Mouse (Mus musculus) myocyte (in vitro differentiated cells): ENCODE measurements around the gene Gm13090.

ENCODE experiments used
- CEBPB ChIP-seq: IDR thresholded peaks from 2 replicates; pipeline ENCODE4 v1.6.1; 2011; ENCODE audit warnings: mild to moderate bottlenecking, moderate library complexity; ENCODE audit not compliant: poor library complexity, insufficient read depth, severe bottlenecking
- E2F4 ChIP-seq: IDR thresholded peaks from one replicate; pipeline ENCODE4 v1.6.1; 2011; ENCODE audit warnings: mild to moderate bottlenecking, control low read depth, moderate library complexity; ENCODE audit not compliant: insufficient read depth
- MAX ChIP-seq: IDR thresholded peaks from one replicate; pipeline ENCODE4 v1.6.1; 2011; ENCODE audit warnings: low read depth, mild to moderate bottlenecking, control low read depth
- MYOD1 ChIP-seq, 3 experiments: IDR thresholded peaks; one replicate each; pipeline ENCODE4 v1.6.1; 2011; ENCODE audit warnings: control low read depth in 2 of 3, low read depth in 2 of 3, mild to moderate bottlenecking in 2 of 3, moderate library complexity in 1 of 3; ENCODE audit not compliant: insufficient read length in 2 of 3, control insufficient read depth in 1 of 3
- MYOG ChIP-seq, 3 experiments: IDR thresholded peaks; one replicate each; pipeline ENCODE4 v1.6.1; 2011; ENCODE audit warnings: control low read depth in 2 of 3, low read depth in 2 of 3, mild to moderate bottlenecking in 2 of 3; ENCODE audit not compliant: insufficient read length in 2 of 3, control insufficient read depth in 1 of 3, insufficient read depth in 1 of 3
- POLR2A ChIP-seq: IDR thresholded peaks from one replicate; pipeline ENCODE4 v1.6.1; 2011; ENCODE audit warnings: low read depth, mild to moderate bottlenecking, control low read depth, moderate library complexity; ENCODE audit not compliant: insufficient read length
- POLR2AphosphoS2 ChIP-seq: IDR thresholded peaks from one replicate; pipeline ENCODE4 v1.6.1; 2011; ENCODE audit warnings: low read depth, control low read depth; ENCODE audit not compliant: insufficient read length
- TCF12 ChIP-seq: IDR thresholded peaks from one replicate; pipeline ENCODE4 v1.6.1; 2011; ENCODE audit warnings: mild to moderate bottlenecking, control low read depth; ENCODE audit not compliant: poor library complexity, insufficient read depth, severe bottlenecking
- USF1 ChIP-seq: IDR thresholded peaks from one replicate; pipeline ENCODE4 v1.6.1; 2011; ENCODE audit warnings: low read depth, mild to moderate bottlenecking, control low read depth, moderate library complexity

- no peak for TF ChIP-seq POLR2A
- TF ChIP-seq E2F4, result no peak
- TF ChIP-seq MAX, result no peak
- no peak for TF ChIP-seq USF1
- no peak for TF ChIP-seq MYOD1 (IDR thresholded peaks at IDR 0.05; ENCODE audit: control insufficient read depth in 1 of 3, insufficient read length in 2 of 3, low read depth in 2 of 3)
- no peak for TF ChIP-seq POLR2AphosphoS2
- TF ChIP-seq TCF12, result no peak
- no peak for TF ChIP-seq CEBPB
- no peak for TF ChIP-seq MYOG (IDR thresholded peaks at IDR 0.05; ENCODE audit: control insufficient read depth in 1 of 3, insufficient read depth in 1 of 3, insufficient read length in 2 of 3, low read depth in 2 of 3)
Measured at GRCm38 (mm10) chr4:151073108-151073744, 16.1 kb upstream of the Gm13090 start.
